Mouse (Mus musculus) liver, embryonic 11.5 days (tissue): ENCODE measurements around the gene Tns3. TPM values are rescaled to one million over a fixed set of nuclear protein-coding genes. Genes with fewer than 3 reads are reported as not detected.

Source experiments
- ATAC-seq: fragments of 200-750 bp; cut with Nextera tagmentation; replicated peaks from 2 replicates; pipeline ENCODE4 v1.8.0; 2017; ENCODE audit warnings: moderate number of reproducible peaks, mild to moderate bottlenecking, moderate TSS enrichment, moderate library complexity; ENCODE audit not compliant: low FRiP score
- DNase-seq: peaks from one replicate; pipeline ENCODE4 v3.0.0-alpha.2; 2017; ENCODE audit warnings: low spot score
- H3K27ac ChIP-seq: fragments of 300-500 bp; sonication (generic); 2 replicates; pipeline ENCODE4 v1.5.1; 2014; ENCODE audit warnings: mild to moderate bottlenecking, low read depth, low read length, control low read depth
- H3K27me3 ChIP-seq: fragments of 300-500 bp; sonication (generic); replicated peaks from 2 replicates; pipeline ENCODE4 v1.6.1; 2014; ENCODE audit warnings: low read length, mixed read lengths; ENCODE audit not compliant: control insufficient read depth, insufficient read depth
- H3K36me3 ChIP-seq: fragments of 300-500 bp; sonication (generic); 2 replicates; pipeline ENCODE4 v1.6.1; 2014; ENCODE audit warnings: mild to moderate bottlenecking, low read length, moderate library complexity, mixed read lengths; ENCODE audit not compliant: control insufficient read depth, insufficient read depth
- H3K4me1 ChIP-seq: fragments of 300-500 bp; sonication (generic); replicated peaks from 2 replicates; pipeline ENCODE4 v1.6.1; 2014; ENCODE audit warnings: low read length, mixed read lengths; ENCODE audit not compliant: control insufficient read depth, insufficient read depth
- H3K4me2 ChIP-seq: fragments of 300-500 bp; sonication (generic); 2 replicates; pipeline ENCODE4 v1.6.1; 2014; ENCODE audit warnings: mild to moderate bottlenecking, control low read depth, moderate library complexity
- H3K4me3 ChIP-seq: fragments of 300-500 bp; sonication (generic); 2 replicates; pipeline ENCODE4 v1.5.1; 2014; ENCODE audit warnings: low read depth, low read length, control low read depth
- H3K9ac ChIP-seq: fragments of 300-500 bp; sonication (generic); 2 replicates; pipeline ENCODE4 v1.6.1; 2014; ENCODE audit warnings: low read depth, low read length, control low read depth
- H3K9me3 ChIP-seq: fragments of 300-500 bp; sonication (generic); 2 replicates; pipeline ENCODE4 v1.6.1; 2016; ENCODE audit warnings: low read length, inconsistent platforms, mixed read lengths; ENCODE audit not compliant: control insufficient read depth
- WGBS: fragments of 180-500 bp; shearing (Covaris S2); extraction: QIAGEN DNeasy Blood & Tissue Kit; methylation state at CpG from one replicate; pipeline ENCODE4 v1.1.7; 2014; 5-methylcytosine and 5-hydroxymethylcytosine counted together
- polyA plus RNA-seq: library from polyadenylated mRNA; unstranded; fragments of >200 nt; fragmentation: Nextera tagmentation; extraction: Ambion mirVana; gene quantifications from 2 replicates; pipeline ENCODE4 v1.2.1, GENCODE M21; 2014

Gene Tns3
- polyA plus RNA-seq, 1 experiment from 2014 or later, result 9.8 TPM

DNA sequence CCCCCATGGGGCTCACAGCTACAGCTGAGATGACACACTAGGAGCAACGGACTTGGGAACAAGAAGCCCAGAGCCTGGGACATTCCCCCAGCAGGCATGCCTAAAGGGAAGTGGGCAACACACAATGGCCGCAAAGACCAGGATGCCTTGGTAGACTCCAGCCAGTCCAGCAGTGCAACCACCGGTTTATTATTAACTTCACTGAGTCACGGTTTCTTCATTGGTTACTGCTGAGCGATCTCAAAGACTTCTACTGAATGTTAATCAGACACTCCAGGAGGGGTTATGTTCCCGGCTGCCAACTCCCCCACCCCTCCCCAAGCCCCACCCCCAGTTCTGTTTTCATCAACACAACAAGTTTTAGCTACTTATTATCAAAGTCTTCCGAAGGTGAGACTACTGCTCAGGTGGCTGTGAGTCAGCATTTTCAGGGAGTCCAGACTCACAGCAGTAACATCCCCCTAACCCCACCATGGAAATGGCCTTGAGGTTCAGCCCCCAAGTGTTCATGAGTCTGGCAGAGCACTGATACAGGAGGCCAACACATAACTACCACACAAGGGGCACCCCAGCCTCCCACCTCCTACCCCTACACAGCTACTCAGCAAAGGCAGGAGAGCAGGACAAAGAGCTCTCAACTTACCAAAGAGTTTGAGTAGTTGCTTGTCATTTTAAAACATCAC lies 29.5 kb downstream of the Tns3 start:
- Histone ChIP-seq H3K27ac (0 out of 2 replicates have a peak overlapping the region, but pooled peaks have one; percentile 7), H3K9me3 (no peaks in the 10 kb centered on the region), H3K27me3 (no peaks in the 10 kb centered on the region), H3K9ac (no peak overlapping the region), H3K36me3 (no peaks in the 10 kb centered on the region), H3K4me1 (peaks cover 40% of the 10 kb centered on the region), H3K4me2 (no peak overlapping the region), H3K4me3 (no peak overlapping the region)
- DNase-seq (no peak), ATAC-seq (no peak)
- WGBS, result 46% methylated on average over 7 of the region's 7 CpGs

DNA sequence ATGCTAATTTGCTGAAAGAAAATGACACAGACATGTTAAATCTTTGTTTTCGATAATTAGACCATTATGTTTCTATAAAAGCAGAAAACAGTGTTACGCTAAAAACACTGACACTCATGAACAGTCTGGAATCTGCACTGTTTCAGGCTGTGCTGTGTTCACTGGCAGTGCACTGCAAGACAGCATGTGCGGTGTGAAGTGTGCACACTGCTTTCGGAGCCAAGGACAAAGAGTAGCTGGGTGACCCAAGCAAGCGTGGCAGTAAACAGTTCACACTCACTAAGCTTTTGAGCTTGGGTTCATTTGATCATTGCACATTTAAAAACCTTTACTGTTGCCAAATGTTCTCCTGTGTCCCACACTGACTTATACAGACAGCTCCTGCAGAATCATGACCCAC lies 32.2 kb downstream of the Tns3 start:
- ATAC-seq, result no peak
- 89% methylated on average over 5 of the region's 5 CpGs for WGBS
- Histone ChIP-seq H3K4me2 (no peak overlapping the region), H3K36me3 (no peaks in the 10 kb centered on the region), H3K27me3 (no peaks in the 10 kb centered on the region), H3K27ac (no peak overlapping the region), H3K9me3 (no peaks in the 10 kb centered on the region), H3K4me1 (peaks cover 28% of the 10 kb centered on the region), H3K4me3 (no peak overlapping the region), H3K9ac (no peak overlapping the region)
- DNase-seq, result no peak

DNA sequence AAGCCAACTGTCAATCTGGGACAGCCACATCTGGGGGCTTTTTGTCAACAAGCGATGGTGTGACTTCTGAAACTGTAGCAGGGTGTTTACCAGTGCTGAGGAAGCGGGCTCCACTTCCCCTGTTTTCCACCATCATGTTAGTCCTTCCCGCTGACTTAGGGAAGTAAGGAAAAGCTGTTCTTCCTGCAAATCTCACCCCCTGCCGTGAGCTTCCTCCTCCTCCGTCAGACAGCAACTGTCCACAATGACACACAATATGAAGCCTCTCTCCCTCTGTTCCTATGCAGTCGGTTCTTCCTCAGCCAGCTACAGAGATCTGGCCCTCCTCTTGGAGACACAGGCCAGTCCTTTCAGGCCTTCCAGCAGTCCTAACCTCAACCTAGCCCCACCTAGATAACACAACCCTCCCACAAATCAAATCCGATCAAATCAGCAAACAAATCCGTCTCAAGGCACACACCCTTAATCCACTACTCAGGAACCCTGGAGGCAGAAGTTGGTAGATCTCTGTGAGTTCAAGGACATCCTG lies 34.4 kb downstream of the Tns3 start:
- no peaks in the 10 kb centered on the region for H3K9me3 ChIP-seq
- H3K4me3 ChIP-seq, result no peak overlapping the region

DNA sequence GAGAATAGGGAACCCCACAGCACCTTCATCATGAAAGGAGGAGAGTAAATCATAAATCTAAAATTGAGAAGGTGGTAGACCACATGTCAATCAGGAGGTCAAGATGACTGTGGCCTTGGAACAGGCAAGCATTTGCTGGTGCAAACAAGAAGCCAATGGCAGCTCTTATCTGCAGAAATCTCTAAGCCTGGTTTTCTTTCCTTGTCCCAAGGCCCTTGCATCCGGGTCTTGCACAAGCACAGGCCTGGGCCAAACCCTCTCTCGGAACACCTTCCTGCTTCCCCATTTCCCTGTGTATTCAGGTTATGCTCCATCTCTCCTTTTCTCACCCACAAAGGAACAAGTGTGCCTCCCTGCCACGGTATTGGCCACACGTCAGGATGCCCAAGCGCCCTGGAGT lies 35.0 kb downstream of the Tns3 start:
- Histone ChIP-seq H3K9ac (no peak overlapping the region), H3K4me1 (peaks cover 15% of the 10 kb centered on the region), H3K4me3 (no peak overlapping the region), H3K36me3 (no peaks in the 10 kb centered on the region), H3K27ac (no peak overlapping the region), H3K4me2 (peak overlapping the region; percentile 35), H3K27me3 (peaks cover 12% of the 10 kb centered on the region), H3K9me3 (no peaks in the 10 kb centered on the region)
- WGBS, result 79% methylated on average over 5 of the region's 5 CpGs
- DNase-seq, result no peak
- no peak for ATAC-seq

More for the DNA sequence above, 34.4 kb downstream of the Tns3 start:
- ATAC-seq (no peak), DNase-seq (no peak)
- no peaks in the 10 kb centered on the region for H3K36me3 ChIP-seq
- H3K27me3 ChIP-seq, result peaks cover 6% of the 10 kb centered on the region; the same call in 1 of the 2 replicates
- no peak overlapping the region for H3K9ac ChIP-seq
- H3K4me1 ChIP-seq, result peaks cover 20% of the 10 kb centered on the region
- H3K27ac ChIP-seq, result no peak overlapping the region
- H3K4me2 ChIP-seq, result no peak overlapping the region
- 58% methylated on average over 8 of the region's 8 CpGs for WGBS

DNA sequence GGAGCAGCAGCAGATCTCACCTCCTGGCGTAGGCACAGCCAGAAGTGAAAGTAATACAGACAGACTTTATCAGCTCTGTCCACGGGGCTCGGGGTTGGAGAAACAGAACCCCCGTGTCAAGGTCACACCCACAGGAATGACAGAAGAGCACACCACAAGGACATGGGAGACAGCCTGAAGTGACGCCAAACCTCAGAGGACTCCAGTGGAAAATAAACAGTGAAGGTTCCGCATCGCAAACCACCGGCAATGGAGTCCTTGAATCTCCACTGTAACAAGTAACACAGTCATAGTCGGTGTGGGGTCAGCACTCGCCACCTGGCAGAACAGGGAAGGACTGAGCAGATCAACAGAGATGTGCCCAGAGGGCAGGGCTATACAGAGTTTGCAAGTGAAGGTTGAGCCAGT lies 35.5 kb downstream of the Tns3 start:
- no peak for ATAC-seq
- peak overlapping the region; percentile 15; the same call in 1 of the 2 replicates for H3K4me3 ChIP-seq

DNA sequence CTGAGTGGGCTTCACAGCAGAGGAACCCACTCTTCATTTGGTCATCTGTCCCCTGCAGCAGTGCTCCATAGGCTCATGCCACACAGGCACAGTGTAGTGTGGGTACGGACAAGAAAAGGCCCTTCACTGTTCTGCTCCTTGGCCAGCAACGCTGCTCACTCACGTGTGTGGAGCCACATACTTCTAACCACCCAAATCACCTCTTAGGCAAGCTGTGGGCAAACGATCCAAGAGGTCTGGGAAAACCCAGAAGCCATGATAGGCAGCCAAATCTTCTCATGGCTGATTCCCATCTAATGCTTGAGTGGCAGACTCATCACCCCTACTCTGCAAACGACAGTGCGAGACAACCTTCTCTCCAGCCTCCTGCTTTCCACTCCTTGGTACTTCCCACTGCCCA lies 37.2 kb downstream of the Tns3 start:
- ATAC-seq (no peak), DNase-seq (no peak)
- Histone ChIP-seq H3K4me1 (peaks cover 14% of the 10 kb centered on the region), H3K9me3 (no peaks in the 10 kb centered on the region), H3K27ac (no peak overlapping the region), H3K36me3 (no peaks in the 10 kb centered on the region), H3K4me3 (no peak overlapping the region), H3K4me2 (no peak overlapping the region), H3K27me3 (peaks cover 21% of the 10 kb centered on the region), H3K9ac (no peak overlapping the region)
- 88% methylated on average over 6 of the region's 6 CpGs for WGBS

More for the DNA sequence above, 35.5 kb downstream of the Tns3 start:
- H3K36me3 ChIP-seq, result no peaks in the 10 kb centered on the region
- no peak for DNase-seq
- peak overlapping the region; percentile 35 for H3K4me2 ChIP-seq
- 47% methylated on average over 10 of the region's 10 CpGs for WGBS
- no peak overlapping the region for H3K27ac ChIP-seq
- peaks cover 16% of the 10 kb centered on the region for H3K27me3 ChIP-seq
- H3K9me3 ChIP-seq, result no peaks in the 10 kb centered on the region
- H3K9ac ChIP-seq, result no peak overlapping the region
- peaks cover 14% of the 10 kb centered on the region for H3K4me1 ChIP-seq

DNA sequence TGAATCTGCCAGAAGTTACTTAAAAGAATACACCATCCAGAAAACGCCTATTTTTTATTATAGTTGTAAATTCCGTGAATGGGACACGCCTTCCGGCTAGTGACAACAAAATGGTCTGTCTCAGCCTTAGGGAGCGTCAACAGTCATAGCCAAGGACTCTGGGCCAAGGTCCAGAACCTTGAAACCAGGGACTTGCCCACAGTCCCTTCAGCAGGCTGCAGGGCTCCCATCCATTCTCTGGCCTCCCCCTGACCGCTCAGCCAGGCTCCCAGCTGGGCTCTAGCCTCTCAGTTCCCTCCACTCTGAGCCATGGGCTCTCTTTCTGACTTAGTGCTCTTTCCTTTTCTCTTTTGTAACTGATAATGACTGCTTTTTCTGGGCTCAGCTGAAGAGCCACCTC lies 37.6 kb downstream of the Tns3 start:
- Histone ChIP-seq H3K4me3 (no peak overlapping the region), H3K36me3 (no peaks in the 10 kb centered on the region), H3K27ac (no peak overlapping the region), H3K27me3 (peaks cover 25% of the 10 kb centered on the region), H3K4me2 (no peak overlapping the region), H3K9me3 (no peaks in the 10 kb centered on the region), H3K9ac (no peak overlapping the region), H3K4me1 (peaks cover 14% of the 10 kb centered on the region)
- 88% methylated on average over 6 of the region's 6 CpGs for WGBS
- ATAC-seq (no peak), DNase-seq (no peak)

DNA sequence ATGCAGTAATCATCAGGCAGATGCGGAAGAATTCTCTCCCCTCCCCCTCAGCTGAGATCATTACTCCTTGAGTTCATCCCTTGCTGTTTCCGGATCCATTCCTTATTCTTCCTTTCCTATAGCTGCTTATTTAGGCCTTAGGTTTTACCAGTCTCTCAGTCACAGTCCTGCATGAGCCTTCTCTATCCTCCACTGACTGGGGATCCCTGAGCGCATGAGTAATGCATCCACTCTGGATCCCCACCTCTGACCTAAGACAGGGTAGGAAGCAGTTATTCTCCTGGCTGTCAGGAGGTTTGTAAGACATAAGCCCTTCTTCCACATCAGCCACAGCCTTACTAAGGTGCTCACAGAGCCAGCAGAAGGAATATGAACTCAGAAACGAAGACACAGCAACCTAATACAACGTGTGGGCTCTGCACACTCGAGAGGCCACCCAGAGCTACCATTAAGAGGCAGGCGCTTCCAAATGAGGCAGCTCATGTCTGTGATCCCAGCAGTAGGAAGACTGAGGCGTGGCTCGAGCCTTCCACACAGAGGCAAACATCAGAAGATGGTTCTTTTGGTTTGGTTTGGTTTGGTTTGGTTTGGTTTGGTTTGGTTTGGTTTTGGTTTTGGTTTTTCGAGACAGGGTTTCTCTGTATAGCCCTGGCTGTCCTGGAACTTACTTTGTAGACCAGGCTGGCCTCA lies 38.3 kb downstream of the Tns3 start:
- WGBS, result 74% methylated on average over 10 of the region's 10 CpGs
- Histone ChIP-seq H3K4me3 (no peak overlapping the region), H3K36me3 (no peaks in the 10 kb centered on the region), H3K27ac (no peak overlapping the region), H3K9ac (no peak overlapping the region), H3K4me2 (no peak overlapping the region), H3K27me3 (peaks cover 26% of the 10 kb centered on the region), H3K4me1 (peaks cover 14% of the 10 kb centered on the region), H3K9me3 (no peaks in the 10 kb centered on the region)
- ATAC-seq (no peak), DNase-seq (no peak)
